Mouse (Mus musculus) erythroblast, embryonic 14.5 days (primary cell): ENCODE results near the gene Cdca7l. TPM values are rescaled to one million over a fixed set of nuclear protein-coding genes. Genes with fewer than 3 reads are reported as not detected.

Experiments
- H3K27me3 ChIP-seq: 2 replicates; pipeline ENCODE4 v1.6.1; 2012; ENCODE audit warnings: inconsistent platforms; ENCODE audit not compliant: control insufficient read depth
- H3K36me3 ChIP-seq: 2 replicates; pipeline ENCODE4 v1.6.1; 2012; ENCODE audit warnings: mild to moderate bottlenecking, inconsistent platforms; ENCODE audit not compliant: control insufficient read depth
- H3K4me1 ChIP-seq: 2 replicates; pipeline ENCODE4 v1.6.1; 2012; ENCODE audit warnings: inconsistent platforms; ENCODE audit not compliant: control insufficient read depth
- H3K4me3 ChIP-seq: replicated peaks from 2 replicates; pipeline ENCODE3; 2012; ENCODE audit warnings: moderate library complexity, mild to moderate bottlenecking, inconsistent platforms
- H3K9me3 ChIP-seq: 2 replicates; pipeline ENCODE4 v1.6.1; 2012; ENCODE audit warnings: low read length, inconsistent platforms, mixed read lengths; ENCODE audit not compliant: control insufficient read depth
- GATA1 ChIP-seq: IDR thresholded peaks from 2 replicates; pipeline ENCODE4 v1.6.1; 2012; ENCODE audit warnings: low read length, inconsistent platforms, mixed read lengths
- TAL1 ChIP-seq: IDR thresholded peaks from 3 replicates; pipeline ENCODE4 v1.6.1; 2012; ENCODE audit warnings: low read length, inconsistent platforms, mixed read lengths
- polyA plus RNA-seq: library from polyadenylated mRNA; stranded (reverse); fragments of >175 nt; gene quantifications from 2 replicates; pipeline ENCODE4 v1.2.3, GENCODE M21; 2012

The Cdca7l gene
- polyA plus RNA-seq, 1 experiment, result 0.14 TPM

DNA sequence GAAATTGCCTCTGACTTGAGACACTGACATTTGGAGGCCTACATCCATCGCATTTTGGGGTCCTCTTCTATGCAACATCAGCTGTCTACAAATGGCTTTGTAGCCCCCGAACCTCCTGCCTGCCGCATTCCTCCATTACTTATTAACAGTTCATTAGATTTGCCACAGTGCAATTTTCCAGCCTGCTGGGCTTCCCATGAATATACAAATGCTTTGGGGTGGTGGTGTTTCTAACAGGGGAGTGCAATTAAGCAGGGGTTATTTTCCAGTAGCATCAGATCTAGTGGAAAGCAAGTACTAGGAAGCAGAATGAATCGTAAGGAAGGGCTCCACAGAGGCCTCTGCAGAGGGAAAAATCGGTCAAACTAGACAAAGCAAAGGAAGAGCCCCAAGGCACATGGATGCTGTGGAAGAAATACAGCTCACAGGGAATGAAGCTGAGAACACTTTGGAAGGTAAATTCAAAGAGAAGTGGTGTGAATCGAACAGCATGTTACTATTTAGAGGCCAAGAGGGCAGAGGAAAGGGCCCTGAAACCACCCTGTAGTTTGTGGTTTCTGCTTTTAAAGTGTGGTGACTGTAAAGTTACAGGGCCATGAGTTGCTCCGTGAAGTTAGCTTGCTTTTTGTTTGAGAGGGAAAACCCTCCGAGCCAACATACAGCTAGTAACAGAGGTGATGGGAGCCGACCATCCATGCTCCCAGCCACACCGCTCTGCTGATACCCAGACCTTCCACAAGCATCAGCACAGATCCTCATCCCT lies 111.9 kb downstream of the Cdca7l start:
- H3K9me3 ChIP-seq, result no peaks in the 10 kb centered on the region
- TF ChIP-seq GATA1 (no peak), TAL1 (no peak)
- no peaks in the 10 kb centered on the region for H3K4me1 ChIP-seq
- H3K4me3 ChIP-seq, result no peak overlapping the region
- H3K36me3 ChIP-seq, result no peaks in the 10 kb centered on the region
- H3K27me3 ChIP-seq, result no peaks in the 10 kb centered on the region
